Mouse (Mus musculus) limb, embryonic 15.5 days (tissue): ENCODE data around the gene Nr1h3. TPM values are rescaled to one million over a fixed set of nuclear protein-coding genes. Genes with fewer than 3 reads are reported as not detected.

Experiments
- ATAC-seq: fragments of 200-750 bp; cut with Nextera tagmentation; 2 replicates; pipeline ENCODE4 v1.8.0; 2017; ENCODE audit warnings: low read depth, moderate TSS enrichment; ENCODE audit not compliant: insufficient number of reproducible peaks, low FRiP score, low TSS enrichment
- H3K27ac ChIP-seq: fragments of 300-500 bp; sonication (generic); 2 replicates; pipeline ENCODE4 v1.5.1; 2015; ENCODE audit warnings: moderate library complexity, mild to moderate bottlenecking, inconsistent platforms
- H3K27me3 ChIP-seq: fragments of 300-500 bp; sonication (generic); 2 replicates; pipeline ENCODE4 v1.6.1; 2015; ENCODE audit warnings: inconsistent platforms
- H3K36me3 ChIP-seq: fragments of 300-500 bp; sonication (generic); 2 replicates; pipeline ENCODE4 v1.6.1; 2015; ENCODE audit warnings: inconsistent platforms
- H3K4me1 ChIP-seq: fragments of 300-500 bp; sonication (generic); 2 replicates; pipeline ENCODE4 v1.6.1; 2015; ENCODE audit warnings: inconsistent platforms
- H3K4me2 ChIP-seq: fragments of 300-500 bp; sonication (generic); 2 replicates; pipeline ENCODE4 v1.6.1; 2015; ENCODE audit warnings: mild to moderate bottlenecking, inconsistent platforms
- H3K4me3 ChIP-seq: fragments of 300-500 bp; sonication (generic); 2 replicates; pipeline ENCODE4 v1.5.1; 2015; ENCODE audit warnings: mild to moderate bottlenecking, inconsistent platforms
- H3K9ac ChIP-seq: fragments of 300-500 bp; sonication (generic); 2 replicates; pipeline ENCODE4 v1.6.1; 2015; ENCODE audit warnings: inconsistent platforms
- H3K9me3 ChIP-seq: fragments of 300-500 bp; sonication (generic); 2 replicates; pipeline ENCODE4 v1.6.1; 2016; ENCODE audit warnings: inconsistent platforms
- WGBS: fragments of 180-500 bp; shearing (Covaris S2); methylation state at CpG from one replicate; pipeline ENCODE4 v1.1.7; 2015; 5-methylcytosine and 5-hydroxymethylcytosine counted together
- polyA plus RNA-seq: library from polyadenylated mRNA; unstranded; fragments of >200 nt; fragmentation: Nextera tagmentation; extraction: Ambion mirVana; gene quantifications from 2 replicates; pipeline ENCODE4 v1.2.1, GENCODE M21; 2015

The Nr1h3 gene
- polyA plus RNA-seq, 1 experiment from 2014 or later: 2.2 TPM

DNA sequence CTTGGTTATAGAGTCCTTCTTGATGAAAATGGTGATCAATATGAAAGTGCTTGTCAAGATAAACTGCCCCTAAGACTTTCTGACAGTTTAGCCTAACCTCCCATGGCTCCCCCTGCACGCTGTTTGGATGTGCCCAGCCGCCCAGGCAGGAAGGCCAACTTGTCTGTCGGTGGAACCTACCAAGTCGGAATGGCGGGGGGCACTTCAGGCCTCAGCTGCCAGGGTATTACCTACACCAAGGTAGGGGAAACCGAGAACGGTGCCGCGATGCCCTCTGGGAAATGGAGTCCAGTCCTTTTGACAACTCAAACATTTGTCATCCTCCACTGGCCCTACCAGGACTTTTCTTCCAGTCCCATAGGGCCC is 19.5 kb downstream of the Nr1h3 start:
- H3K9ac ChIP-seq: peak overlapping the region; percentile 62

DNA sequence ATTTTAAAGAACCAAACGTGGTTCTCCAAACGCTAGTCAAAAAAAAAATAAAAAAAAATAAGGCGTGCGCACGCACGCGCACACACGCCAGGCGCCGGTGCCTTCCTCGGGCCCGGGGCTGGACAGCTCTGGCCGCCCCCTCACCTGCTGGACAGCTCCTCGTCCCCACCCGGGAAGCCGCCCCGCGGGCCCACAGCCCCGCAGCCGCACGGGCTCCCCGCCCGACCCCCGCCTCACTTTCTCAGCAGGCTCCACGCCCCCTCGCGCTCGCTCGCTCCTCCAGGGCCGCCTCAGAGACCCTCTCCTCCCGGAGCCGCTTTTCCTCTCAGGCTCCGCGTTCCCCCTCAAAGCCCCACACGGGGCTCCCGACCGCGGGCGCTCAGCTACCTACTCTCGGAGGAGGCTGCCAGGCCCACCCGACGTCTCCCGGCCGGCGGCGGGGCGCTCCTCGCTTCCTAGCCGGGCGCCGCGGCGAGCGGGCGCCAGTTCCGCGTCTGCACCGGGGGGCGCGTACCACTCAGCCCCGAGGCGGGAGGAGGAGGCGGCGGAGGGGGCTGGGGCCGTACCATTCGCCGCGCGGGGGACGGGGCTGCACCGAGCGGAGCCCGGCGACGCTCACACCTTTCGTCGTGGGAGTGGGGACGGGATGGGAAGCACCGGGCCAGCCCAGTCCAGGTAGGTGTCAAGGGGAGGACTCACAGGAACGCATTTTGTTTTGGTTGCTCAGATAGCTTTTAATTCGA is 20.1 kb downstream of the Nr1h3 start:
- Histone ChIP-seq H3K27ac (peak overlapping the region; percentile 82), H3K4me2 (peak overlapping the region; percentile 71), H3K36me3 (peaks cover 6% of the 10 kb centered on the region), H3K9ac (peak overlapping the region; percentile 62), H3K4me3 (peak overlapping the region; percentile 82), H3K27me3 (no peaks in the 10 kb centered on the region), H3K4me1 (peaks cover 15% of the 10 kb centered on the region), H3K9me3 (no peaks in the 10 kb centered on the region)
- peak; percentile 91 for ATAC-seq
- WGBS: under 1% methylated on average over 76 of the region's 81 CpGs

More for the DNA sequence above, 19.5 kb downstream of the Nr1h3 start:
- H3K9me3 ChIP-seq: no peaks in the 10 kb centered on the region
- 0% methylated on average over 9 of the region's 9 CpGs for WGBS
- no peaks in the 10 kb centered on the region for H3K27me3 ChIP-seq
- H3K36me3 ChIP-seq: peaks cover under 1% of the 10 kb centered on the region
- H3K4me2 ChIP-seq: peak overlapping the region; percentile 71
- peak overlapping the region; percentile 82 for H3K27ac ChIP-seq
- H3K4me3 ChIP-seq: peak overlapping the region; percentile 82
- peaks cover 15% of the 10 kb centered on the region for H3K4me1 ChIP-seq
- ATAC-seq: peak; percentile 94

DNA sequence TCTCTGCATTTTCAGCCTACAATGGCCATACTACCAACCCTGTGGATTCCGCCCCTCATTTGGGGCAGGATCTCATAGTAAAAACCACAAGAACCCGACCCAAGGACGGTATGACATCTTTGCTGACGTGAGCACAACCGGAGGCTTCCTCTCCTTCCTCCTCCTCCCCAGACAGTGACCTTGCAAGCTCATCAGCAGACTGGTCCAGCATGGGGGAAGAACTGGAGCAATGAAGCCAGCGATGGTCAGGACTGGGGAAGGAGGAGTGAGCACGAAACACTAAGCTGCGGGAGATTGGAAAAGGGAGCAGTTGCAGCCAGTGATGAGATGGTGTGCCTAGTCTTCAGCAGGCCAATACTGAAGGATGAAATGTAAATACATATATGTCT is 20.6 kb downstream of the Nr1h3 start:
- H3K9me3 ChIP-seq: no peaks in the 10 kb centered on the region
- peaks cover 15% of the 10 kb centered on the region for H3K4me1 ChIP-seq
- WGBS: 12% methylated on average over 8 of the region's 8 CpGs
- no peak overlapping the region for H3K27ac ChIP-seq
- no peaks in the 10 kb centered on the region for H3K27me3 ChIP-seq
- H3K9ac ChIP-seq: no peak overlapping the region
- peaks cover 8% of the 10 kb centered on the region for H3K36me3 ChIP-seq
- ATAC-seq: no peak
- H3K4me3 ChIP-seq: peak overlapping the region; percentile 82
- peak overlapping the region; percentile 71 for H3K4me2 ChIP-seq

DNA sequence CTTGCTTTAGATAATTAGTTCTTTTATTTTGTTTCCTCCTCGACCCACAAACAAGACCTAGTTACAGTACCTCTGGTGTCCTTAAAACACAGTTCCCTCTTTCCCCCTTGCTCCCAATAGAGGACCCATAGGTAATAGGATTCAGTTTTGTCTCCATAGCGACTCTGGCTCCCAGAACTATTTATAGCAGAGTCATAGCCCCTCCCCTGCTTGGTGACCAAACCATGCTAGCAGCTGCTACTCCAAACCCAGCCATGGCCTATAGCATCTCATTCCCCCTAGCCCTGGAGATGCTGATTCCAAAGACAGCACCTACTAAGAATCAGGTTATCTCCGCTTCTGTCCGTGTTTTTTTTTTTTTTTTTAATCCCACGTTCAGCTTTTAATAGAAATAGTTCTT is 21.9 kb downstream of the Nr1h3 start:
- Histone ChIP-seq H3K9me3 (no peaks in the 10 kb centered on the region), H3K27ac (no peak overlapping the region), H3K27me3 (no peaks in the 10 kb centered on the region), H3K36me3 (peaks cover 21% of the 10 kb centered on the region), H3K4me2 (no peak overlapping the region), H3K9ac (no peak overlapping the region), H3K4me3 (no peak overlapping the region), H3K4me1 (peaks cover 15% of the 10 kb centered on the region)
- ATAC-seq: no peak
- WGBS: 62% methylated on average over 5 of the region's 5 CpGs

DNA sequence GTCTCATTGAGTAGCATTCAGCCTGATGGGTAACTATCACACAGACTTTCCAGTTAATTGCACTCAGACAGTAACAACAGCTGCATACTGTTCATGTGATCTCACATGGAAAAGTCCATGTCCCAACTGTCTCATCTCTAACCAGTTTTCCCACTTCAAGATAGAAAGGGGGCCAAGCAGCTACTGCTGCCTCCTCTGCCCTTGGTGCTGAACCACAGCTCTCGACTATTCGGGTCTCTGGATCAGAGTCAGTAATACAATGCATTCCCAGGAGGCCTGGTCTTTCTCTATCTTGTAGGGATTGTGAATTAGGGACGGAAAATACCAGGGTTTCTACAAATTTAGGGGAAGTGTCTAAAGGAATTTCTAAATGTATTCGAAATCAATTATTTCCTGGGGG is 22.8 kb downstream of the Nr1h3 start:
- 43% methylated on average over 4 of the region's 4 CpGs for WGBS
- Histone ChIP-seq H3K27ac (no peak overlapping the region), H3K4me3 (no peak overlapping the region), H3K36me3 (peaks cover 24% of the 10 kb centered on the region), H3K4me1 (peaks cover 15% of the 10 kb centered on the region), H3K27me3 (no peaks in the 10 kb centered on the region), H3K9ac (no peak overlapping the region), H3K4me2 (no peak overlapping the region), H3K9me3 (no peaks in the 10 kb centered on the region)
- no peak for ATAC-seq

DNA sequence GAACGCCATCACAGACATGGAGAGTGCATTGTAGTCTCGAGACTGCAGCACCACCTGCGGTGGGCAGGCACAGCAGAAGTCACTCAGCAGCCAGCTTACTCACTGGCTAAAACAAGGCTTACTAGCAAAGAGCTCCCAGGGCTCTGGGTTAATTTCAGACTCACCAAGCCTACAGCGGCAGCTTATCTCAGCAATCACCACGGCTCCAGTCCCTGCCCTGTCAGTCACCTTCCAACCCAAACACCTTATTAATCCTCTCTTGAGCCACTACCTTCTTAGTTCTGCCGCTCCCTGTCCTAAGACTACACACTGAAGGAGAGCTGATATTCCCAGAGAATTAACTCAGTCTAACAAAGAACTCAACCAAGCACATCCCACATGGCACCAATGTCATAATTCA is 26.4 kb downstream of the Nr1h3 start:
- H3K4me3 ChIP-seq: no peak overlapping the region
- H3K27ac ChIP-seq: no peak overlapping the region
- peaks cover 48% of the 10 kb centered on the region for H3K36me3 ChIP-seq
- H3K4me2 ChIP-seq: no peak overlapping the region
- H3K27me3 ChIP-seq: no peaks in the 10 kb centered on the region
- no peak for ATAC-seq
- H3K9ac ChIP-seq: no peak overlapping the region
- WGBS: 79% methylated on average over 6 of the region's 6 CpGs
- no peaks in the 10 kb centered on the region for H3K9me3 ChIP-seq
- no peaks in the 10 kb centered on the region for H3K4me1 ChIP-seq

DNA sequence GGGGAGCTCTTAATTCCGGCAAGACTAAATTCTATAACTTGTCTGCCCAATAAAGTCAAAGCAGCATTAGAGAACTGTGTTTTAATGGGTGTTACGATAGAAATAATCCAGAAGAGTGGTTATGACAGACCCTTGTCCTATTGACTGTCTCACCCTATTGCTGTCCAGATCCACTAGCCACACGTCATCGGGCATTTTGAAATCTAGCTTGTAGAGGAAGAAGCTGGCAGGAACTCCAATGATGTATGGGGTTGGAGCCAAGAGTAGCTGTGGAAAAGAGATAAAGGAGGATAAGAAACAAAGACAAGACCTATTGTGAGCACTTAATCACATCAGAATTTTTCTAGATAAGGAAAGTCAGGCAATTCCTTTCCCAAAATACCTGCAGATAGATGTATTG is 27.1 kb downstream of the Nr1h3 start:
- H3K27ac ChIP-seq: no peak overlapping the region
- no peak for ATAC-seq
- 79% methylated on average over 4 of the region's 4 CpGs for WGBS
- H3K9ac ChIP-seq: no peak overlapping the region
- H3K4me2 ChIP-seq: no peak overlapping the region
- H3K9me3 ChIP-seq: no peaks in the 10 kb centered on the region
- H3K36me3 ChIP-seq: peaks cover 48% of the 10 kb centered on the region
- no peaks in the 10 kb centered on the region for H3K4me1 ChIP-seq
- H3K27me3 ChIP-seq: no peaks in the 10 kb centered on the region
- no peak overlapping the region for H3K4me3 ChIP-seq

DNA sequence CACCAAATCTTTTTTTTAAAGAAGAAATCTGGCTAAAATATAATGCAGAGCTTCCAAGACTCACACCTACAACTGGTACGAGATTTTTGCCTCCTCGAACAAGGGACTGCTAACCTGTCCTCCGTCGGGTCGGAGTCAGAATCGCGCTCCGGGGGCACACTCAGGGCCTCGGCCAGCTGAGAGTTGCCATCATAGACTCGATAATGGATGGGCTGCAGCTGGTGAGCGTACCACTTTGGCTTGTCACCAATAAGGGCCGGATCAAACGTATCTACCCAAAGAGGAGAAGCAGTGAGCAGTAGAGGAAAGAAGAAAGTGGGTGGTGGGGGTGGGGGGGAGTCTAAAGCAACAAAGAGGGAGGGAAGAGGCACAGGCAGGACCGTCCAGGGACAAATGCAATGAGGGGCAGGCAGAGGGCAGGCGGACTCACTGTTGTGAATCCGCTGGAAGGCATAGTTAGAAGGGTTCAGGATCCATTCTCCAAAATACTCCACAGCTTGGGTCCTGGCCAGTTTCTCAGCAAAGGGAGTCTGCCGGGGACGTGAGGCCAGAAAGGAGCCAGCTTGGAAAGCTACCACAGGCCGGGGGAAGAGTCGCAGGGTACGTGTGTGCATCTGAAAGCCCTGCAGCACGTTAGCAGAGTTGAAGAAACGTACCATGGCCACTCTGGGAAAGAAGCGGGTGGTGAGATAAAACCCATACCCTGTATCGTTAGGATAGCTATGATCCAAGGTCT is 32.9 kb downstream of the Nr1h3 start:
- no peak overlapping the region for H3K9ac ChIP-seq
- no peaks in the 10 kb centered on the region for H3K9me3 ChIP-seq
- H3K4me3 ChIP-seq: no peak overlapping the region
- no peak for ATAC-seq
- H3K4me2 ChIP-seq: no peak overlapping the region
- H3K36me3 ChIP-seq: peaks cover 63% of the 10 kb centered on the region
- H3K27me3 ChIP-seq: no peaks in the 10 kb centered on the region
- WGBS: 82% methylated on average over 25 of the region's 25 CpGs
- no peak overlapping the region for H3K27ac ChIP-seq
- H3K4me1 ChIP-seq: no peaks in the 10 kb centered on the region

DNA sequence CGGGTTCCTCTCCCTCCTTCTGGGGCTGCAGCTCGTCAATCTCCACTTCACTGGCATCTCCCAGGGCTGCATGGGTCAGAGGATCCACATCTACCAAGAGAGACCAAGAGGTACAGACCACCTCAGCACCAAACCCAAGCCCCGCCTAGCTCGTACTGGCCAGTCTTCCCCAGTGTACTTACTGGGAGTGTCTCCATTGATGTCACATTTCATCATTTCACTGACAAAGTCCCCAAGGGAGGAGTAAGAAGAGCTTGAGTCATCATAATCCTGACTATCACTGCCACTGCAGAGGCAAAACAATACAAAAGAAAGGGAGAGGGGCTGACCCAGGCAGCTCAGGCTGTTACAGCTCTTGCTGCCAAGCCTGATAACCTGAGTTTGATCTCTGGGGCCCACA is 35.0 kb downstream of the Nr1h3 start:
- no peak overlapping the region for H3K9ac ChIP-seq
- ATAC-seq: no peak
- H3K36me3 ChIP-seq: peaks cover 64% of the 10 kb centered on the region
- H3K4me3 ChIP-seq: no peak overlapping the region
- no peak overlapping the region for H3K4me2 ChIP-seq
- no peaks in the 10 kb centered on the region for H3K27me3 ChIP-seq
- H3K9me3 ChIP-seq: no peaks in the 10 kb centered on the region
- WGBS: 72% methylated on average over 4 of the region's 4 CpGs
- no peaks in the 10 kb centered on the region for H3K4me1 ChIP-seq
- H3K27ac ChIP-seq: no peak overlapping the region

DNA sequence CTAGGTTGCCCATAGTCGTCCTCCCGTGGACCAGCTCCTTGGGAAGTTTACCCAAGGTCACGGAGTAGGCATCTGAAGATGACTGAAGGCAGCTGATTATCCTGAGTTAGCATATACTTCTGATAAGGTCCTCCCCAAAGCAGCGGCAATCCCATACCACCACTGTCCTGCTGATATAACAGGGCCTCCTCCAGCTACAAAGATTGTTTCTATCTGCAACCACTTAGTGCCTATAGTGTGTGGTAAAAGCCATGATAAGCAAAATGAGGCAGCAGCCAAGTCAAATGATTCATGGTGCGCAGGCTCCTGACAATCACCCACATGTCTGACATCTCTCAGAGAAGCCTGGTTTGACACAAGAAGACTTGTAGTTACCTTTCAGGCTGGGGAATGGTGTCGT is 37.6 kb downstream of the Nr1h3 start:
- 83% methylated on average over 6 of the region's 6 CpGs for whole genome bisulfite sequencing
- no peak overlapping the region for H3K4me3 ChIP-seq
- H3K9me3 ChIP-seq: no peaks in the 10 kb centered on the region
- H3K4me2 ChIP-seq: no peak overlapping the region
- no peak for ATAC-seq
- H3K27ac ChIP-seq: no peak overlapping the region
- no peak overlapping the region for H3K9ac ChIP-seq
- no peaks in the 10 kb centered on the region for H3K4me1 ChIP-seq
- peaks cover 78% of the 10 kb centered on the region for H3K36me3 ChIP-seq
- no peaks in the 10 kb centered on the region for H3K27me3 ChIP-seq

DNA sequence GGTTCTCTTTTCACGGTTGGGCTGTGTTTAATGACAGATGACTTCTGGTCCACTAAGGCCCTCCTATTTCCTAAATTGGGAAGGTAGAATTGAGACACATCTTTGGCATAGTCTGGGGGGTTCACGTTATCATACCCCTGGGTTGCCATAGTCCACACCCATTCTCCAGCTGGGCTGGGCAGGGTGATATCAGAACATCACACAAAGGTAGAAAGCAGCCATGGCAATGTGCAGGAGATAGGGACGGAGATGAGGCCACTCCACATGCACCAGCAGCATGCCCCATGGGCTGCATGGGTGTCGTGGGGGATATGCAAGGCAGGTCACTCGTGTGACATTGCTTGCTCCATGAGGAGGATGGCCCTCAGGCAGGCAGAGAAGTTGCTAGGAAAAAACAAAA is 39.1 kb downstream of the Nr1h3 start:
- Histone ChIP-seq H3K9me3 (no peaks in the 10 kb centered on the region), H3K4me3 (no peak overlapping the region), H3K27ac (no peak overlapping the region), H3K9ac (no peak overlapping the region), H3K36me3 (peaks cover 73% of the 10 kb centered on the region), H3K4me2 (no peak overlapping the region), H3K27me3 (no peaks in the 10 kb centered on the region), H3K4me1 (no peaks in the 10 kb centered on the region)
- WGBS: 86% methylated on average over 5 of the region's 5 CpGs
- no peak for ATAC-seq

DNA sequence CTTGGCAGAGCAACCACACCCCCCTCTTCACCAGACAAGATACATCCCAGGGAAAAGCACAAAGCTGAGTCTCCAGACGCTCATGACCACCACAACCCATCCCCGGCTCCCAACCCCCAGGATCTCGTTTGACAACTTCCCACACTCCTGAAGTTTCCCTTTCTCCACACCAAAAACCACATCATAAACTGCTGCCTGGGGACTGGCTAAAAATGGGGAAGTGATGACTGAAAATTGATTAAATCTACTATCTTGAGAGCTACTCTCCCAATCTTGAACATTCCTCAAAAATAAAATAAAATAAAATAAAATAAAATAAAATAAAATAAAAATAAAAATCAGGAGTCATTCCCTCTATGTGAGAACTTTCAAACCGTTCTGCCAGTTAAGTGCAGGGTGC is 39.7 kb downstream of the Nr1h3 start:
- Histone ChIP-seq H3K9me3 (no peaks in the 10 kb centered on the region), H3K4me1 (no peaks in the 10 kb centered on the region), H3K36me3 (peaks cover 73% of the 10 kb centered on the region), H3K27me3 (no peaks in the 10 kb centered on the region), H3K4me2 (no peak overlapping the region), H3K4me3 (no peak overlapping the region), H3K9ac (no peak overlapping the region), H3K27ac (no peak overlapping the region)
- ATAC-seq: no peak
- 73% methylated on average over 4 of the region's 4 CpGs for WGBS
